Mouse (Mus musculus) lung, postnatal 14 days (tissue): ENCODE measurements at regions not wholly inside any gene's neighbourhood (a gene's known extent, or its start where the extent isn't known, plus 50 kb on each side); places are given as distances from the start of the nearest gene placed in this dataset.

Experiments
- DNase-seq: peaks from one replicate; pipeline ENCODE4 v3.0.0; 2021

GRCm38 (mm10) chr8:126160356-126160975, 137.9 kb upstream of the Slc35f3 start:
- DNase-seq = no peak

DNA sequence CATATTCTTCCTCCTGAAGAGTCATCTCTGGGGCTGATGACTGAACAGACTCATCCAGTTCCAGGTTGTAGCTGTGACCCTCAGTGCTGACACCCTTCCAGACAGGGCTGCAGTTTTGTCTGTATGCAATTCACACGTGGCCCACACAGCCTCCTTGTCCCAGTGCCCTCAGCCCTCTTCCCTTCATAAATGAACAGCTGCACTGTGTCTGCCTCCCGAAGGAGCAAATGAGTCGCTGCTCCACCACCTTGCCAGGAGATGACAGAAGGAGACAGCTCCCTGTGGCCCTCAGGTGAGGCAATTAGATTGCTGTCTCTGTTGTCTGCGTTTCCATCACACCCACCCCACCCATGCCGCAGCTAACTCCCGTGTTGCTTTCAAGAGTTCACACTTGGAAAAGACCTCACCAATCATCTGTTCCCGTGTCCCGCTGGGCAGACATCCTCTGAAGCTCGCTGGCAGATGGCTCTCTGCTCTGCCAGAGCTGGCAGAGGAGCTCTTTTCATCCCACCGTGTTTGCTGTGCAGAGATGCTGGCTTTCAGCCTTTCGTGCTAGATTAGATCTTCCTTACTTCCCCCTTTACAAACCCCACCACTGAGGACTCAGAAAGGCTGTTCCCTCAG, 135.5 kb upstream of the Slc35f3 start:
- no peak for DNase-seq

GRCm38 (mm10) chr8:126163954-126164353, 134.4 kb upstream of the Slc35f3 start:
- no peak for DNase-seq

GRCm38 (mm10) chr8:126165486-126166095, 132.8 kb upstream of the Slc35f3 start:
- DNase-seq = no peak

GRCm38 (mm10) chr8:126166394-126166793, 132.0 kb upstream of the Slc35f3 start:
- no peak for DNase-seq

DNA sequence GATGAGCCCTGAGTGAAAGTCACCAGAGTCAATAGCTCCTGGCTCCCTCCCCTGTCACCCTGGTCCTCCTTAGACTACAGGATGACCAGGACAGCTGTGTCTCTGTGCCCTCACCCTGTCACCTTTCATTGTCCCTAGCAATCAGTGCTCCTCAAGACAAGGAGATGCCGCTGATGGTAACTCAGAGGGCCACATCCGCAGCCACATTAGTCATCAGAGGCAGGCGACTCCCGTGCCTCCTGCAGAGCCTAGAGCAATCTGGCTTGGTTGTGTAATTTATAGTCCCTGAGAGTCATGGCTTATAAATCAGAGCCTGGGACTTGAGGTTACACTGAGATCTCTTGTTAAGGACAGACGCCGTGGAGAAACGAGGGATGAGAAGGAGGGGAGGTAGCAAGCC, 123.9 kb upstream of the Slc35f3 start:
- DNase-seq = no peak

- no peak for DNase-seq
These were observed 122.1 kb upstream of the Slc35f3 start for GRCm38 (mm10) chr8:126176305-126176704.

DNA sequence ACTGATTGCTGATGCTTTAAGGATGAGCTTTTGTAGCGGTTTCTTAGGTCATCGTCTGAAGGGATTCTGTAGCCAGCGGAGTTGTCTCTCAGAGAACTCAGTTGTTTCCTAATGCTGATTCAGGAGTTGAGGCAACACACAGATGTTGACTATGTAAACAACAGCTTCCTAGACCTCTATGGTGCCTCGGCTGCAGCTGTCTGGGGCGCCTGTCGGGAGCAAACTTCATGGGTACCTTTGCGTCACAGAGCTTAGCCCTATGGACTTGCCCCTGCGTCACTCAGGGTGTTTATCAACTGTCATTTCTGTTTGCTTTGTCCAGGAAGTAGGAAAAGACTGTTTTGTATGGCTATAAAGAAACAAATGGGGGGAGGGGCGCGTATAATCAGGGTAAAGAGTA, 120.5 kb upstream of the Slc35f3 start:
- no peak for DNase-seq

- DNase-seq = no peak
These were observed 109.5 kb upstream of the Slc35f3 start for GRCm38 (mm10) chr8:126188741-126189285.

DNA sequence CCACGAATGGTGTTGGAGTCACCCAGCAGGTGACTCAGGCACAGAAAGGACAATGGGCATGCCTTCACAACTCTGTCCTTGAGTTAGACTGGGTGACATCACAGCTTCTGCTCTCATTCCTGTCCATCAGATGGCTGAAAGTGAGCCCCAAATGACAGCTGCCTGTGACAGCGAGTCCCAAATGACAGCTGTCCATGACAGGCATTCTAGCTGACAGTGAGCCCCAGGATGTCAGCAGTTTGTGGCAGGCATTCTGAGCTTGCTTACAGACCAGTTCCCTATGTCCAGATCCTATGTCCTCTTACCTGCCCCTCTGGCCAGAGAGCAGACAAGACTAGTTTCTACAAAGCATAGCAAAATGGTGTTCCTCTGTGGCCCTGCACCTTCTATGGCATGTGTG, 102.7 kb upstream of the Slc35f3 start:
- no peak for DNase-seq

GRCm38 (mm10) chr8:126210561-126210960, 87.8 kb upstream of the Slc35f3 start:
- DNase-seq = no peak

DNA sequence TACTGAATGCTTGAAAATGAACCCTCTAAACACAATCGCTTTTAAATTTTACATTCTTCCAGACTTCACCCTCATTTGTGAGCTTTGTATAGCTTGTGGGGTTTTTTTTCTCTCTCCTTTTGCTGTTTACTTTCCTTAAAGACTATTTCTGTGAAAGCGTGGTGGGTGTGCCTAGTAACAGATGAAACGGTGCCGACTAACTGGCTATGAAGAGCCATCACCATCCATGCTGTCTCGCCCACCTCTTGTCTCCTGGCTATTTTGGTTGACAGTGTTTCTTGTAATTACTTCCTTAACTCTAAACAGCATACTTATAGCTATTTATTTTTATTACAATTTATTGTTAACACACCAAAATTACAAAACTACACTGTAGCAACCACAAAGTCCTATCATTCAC, 85.6 kb upstream of the Slc35f3 start:
- DNase-seq = no peak

GRCm38 (mm10) chr8:126214571-126214970, 83.8 kb upstream of the Slc35f3 start:
- no peak for DNase-seq

GRCm38 (mm10) chr8:126216391-126216790, 82.0 kb upstream of the Slc35f3 start:
- DNase-seq = no peak

- DNase-seq = peak; percentile 3
These were observed 76.7 kb upstream of the Slc35f3 start for GRCm38 (mm10) chr8:126221631-126222030.

DNA sequence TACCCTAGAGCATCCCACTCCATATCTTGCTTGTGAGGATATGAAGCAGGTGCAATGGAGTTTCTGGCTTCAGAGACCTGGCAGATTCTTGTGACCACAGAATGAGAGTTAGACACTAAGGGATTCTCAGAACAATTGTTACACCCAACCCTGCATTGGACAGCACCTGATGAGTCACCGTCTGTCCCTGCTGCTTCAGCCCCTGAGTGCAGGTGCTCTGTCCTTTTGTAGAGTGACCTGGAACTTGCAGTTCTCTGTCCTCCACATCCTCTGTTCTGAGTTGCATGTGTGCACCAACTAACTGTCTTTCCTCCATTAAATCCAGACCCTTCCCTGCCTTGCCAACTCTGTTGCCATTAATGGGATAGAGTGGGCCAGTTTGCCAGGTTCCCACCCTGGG, 66.6 kb upstream of the Slc35f3 start:
- no peak for DNase-seq

DNA sequence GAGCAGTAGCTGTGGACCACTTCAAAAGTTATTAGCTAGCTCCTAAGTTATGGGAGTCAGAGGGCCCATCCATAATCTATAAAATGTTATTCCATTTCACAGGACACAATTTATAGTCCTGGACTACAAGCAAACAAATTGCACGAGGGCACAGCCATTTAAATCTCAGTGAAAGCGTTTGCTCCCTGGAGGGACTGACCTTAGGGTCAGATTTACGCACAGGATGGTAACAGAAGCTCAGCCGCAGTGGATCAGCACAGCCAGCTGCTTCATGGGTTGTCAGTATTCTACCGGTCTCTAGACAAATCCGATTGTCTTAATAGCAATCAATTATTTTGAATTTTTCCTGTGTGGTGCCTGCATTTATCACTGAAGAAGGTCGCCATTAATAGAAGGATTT, 65.8 kb upstream of the Slc35f3 start:
- no peak for DNase-seq

DNA sequence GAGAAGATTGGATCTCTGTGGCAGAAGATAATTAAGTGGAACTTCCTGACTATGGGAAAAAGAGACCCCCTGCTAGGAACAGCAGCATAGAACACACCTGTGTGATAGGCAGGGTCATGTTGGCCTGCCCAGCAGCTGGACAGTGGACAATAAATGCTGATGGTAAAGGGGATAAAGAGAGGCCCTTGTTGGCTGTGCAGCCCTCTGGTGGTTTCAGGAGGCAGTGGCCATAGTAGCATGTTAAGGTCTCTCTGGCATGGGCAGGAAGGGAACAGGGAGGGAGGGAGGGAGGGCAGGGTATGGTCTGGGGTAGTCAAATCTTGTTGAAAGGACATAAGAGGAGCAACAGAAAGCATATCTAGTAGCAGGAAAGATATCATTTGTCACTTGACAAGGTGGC, 58.7 kb upstream of the Slc35f3 start:
- no peak for DNase-seq

- DNase-seq = no peak
These were observed 54.0 kb upstream of the Slc35f3 start for GRCm38 (mm10) chr8:126244321-126244720.
